Comparison of ENCODE assay signal across 8 mouse cellular contexts in the genomic region with DNA sequence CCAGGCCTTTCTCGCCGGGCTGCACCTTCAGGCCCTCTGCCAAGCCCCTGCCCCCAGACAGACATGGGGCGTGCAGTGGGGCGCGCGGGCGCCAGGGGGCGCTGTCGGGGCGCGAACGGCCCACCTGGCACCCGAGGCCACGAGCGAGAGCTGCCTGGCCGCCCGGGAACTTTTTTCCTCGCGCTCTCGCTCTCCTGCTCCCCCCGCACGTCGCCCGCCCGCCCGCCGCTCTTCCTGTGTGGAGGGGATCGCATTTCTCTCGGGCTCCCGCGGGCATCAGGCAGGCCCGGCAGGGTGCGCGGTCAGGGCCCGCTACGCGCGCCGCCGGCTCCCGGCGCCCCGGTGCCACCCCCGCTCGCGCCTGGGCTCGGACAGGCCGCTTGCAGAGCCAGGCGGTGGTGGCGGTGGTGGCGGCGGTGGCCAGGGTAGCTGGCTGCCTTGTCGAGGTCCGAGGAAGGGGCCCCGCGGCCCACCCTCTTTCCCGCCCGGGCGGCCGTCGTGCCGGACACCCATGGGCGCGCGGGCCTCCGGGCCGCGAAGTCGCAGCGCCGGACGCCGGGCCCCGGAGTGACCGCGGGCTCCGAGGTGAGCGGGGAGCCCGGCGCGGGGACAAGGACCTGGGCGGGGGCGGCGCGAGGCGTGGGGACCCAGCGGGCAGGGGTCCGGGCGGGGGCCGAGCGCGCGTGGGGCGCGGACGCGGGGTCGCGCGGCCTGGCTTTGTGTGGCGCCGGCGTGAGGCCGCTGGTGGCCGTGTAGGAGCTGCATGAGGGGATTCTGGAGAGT. TPM values are rescaled to one million over a fixed set of nuclear protein-coding genes. Genes with fewer than 3 reads are reported as not detected.
DNase-seq lines count a peak whose midpoint lies in the region; ATAC-seq and TF ChIP-seq lines count a peak whose summit lies in the region.

Gene Rai1 (plus strand): TSS at position 204 of the 783 bp plus-strand sequence.

- peak within 1 kb of the TSS; percentile 82 for H3K4me3 ChIP-seq in E14TG2a.4 (replicated peaks; ENCODE audit: low read length)
- peak within 1 kb of the TSS; percentile 84 for H3K4me3 ChIP-seq in cerebellum, adult 2 months (replicated peaks; ENCODE audit: insufficient read depth, low read depth, low read length)
- peak within 1 kb of the TSS; percentile 97 for H3K4me3 ChIP-seq in forebrain, postnatal 0 days (ENCODE audit: low read depth, low read length)
- H3K4me3 ChIP-seq in layer of hippocampus, adult 2 months = peak within 1 kb of the TSS; percentile 90
- peak within 1 kb of the TSS; percentile 99 for H3K4me3 ChIP-seq in lung, embryonic 14.5 days (ENCODE audit: low read depth, low read length)

- H3K36me3 ChIP-seq in E14TG2a.4 (ENCODE audit: insufficient read depth, low read length) = no peaks in the 10 kb centered on the region
- H3K36me3 ChIP-seq in forebrain, postnatal 0 days (ENCODE audit: insufficient read depth) = no peaks in the 10 kb centered on the region
- no peaks in the 10 kb centered on the region for H3K36me3 ChIP-seq in lung, embryonic 14.5 days (ENCODE audit: insufficient read depth)

- H3K9ac ChIP-seq in forebrain, postnatal 0 days = peak within 1 kb of the TSS; percentile 97
- H3K9ac ChIP-seq in lung, embryonic 14.5 days = peak within 1 kb of the TSS; percentile 100

- TF ChIP-seq POLR2A in cerebellum, adult 2 months (IDR thresholded peaks at IDR 0.05; ENCODE audit: borderline replicate concordance, insufficient read depth, low read length) = no peak

- peak; percentile 93 to 96 for DNase-seq in cerebellum, adult 2 months
- DNase-seq in forebrain, postnatal 0 days = peak; percentile 93
- peak; percentile 94 to 97 for DNase-seq in heart, postnatal 36 days
- DNase-seq in layer of hippocampus, adult 2 months (ENCODE audit: low spot score in 2 of 2) = peak; percentile 83 to 96
- DNase-seq in lung, embryonic 14.5 days = peak; percentile 95
- DNase-seq in thymus, adult 18-20 months = peak; percentile 87 to 88

- 1% methylated on average over 99 of the region's 105 CpGs for WGBS in cerebellum, adult 2 months
- WGBS in forebrain, postnatal 0 days = 2% methylated on average over 89 of the region's 105 CpGs
- WGBS in lung, embryonic 14.5 days = under 1% methylated on average over 94 of the region's 105 CpGs

- H3K27ac ChIP-seq in cerebellum, adult 2 months (ENCODE audit: insufficient read depth, low read length) = peak within 1 kb of the TSS; percentile 96
- peak within 1 kb of the TSS; percentile 98 for H3K27ac ChIP-seq in forebrain, postnatal 0 days (ENCODE audit: low read depth, low read length)
- peak within 1 kb of the TSS; percentile 98 for H3K27ac ChIP-seq in layer of hippocampus, adult 2 months
- peak within 1 kb of the TSS; percentile 99 for H3K27ac ChIP-seq in lung, embryonic 14.5 days (ENCODE audit: low read depth)

- H3K27me3 ChIP-seq in E14TG2a.4 (ENCODE audit: insufficient read depth, low read length) = peaks cover 81% of the 10 kb centered on the region
- no peaks in the 10 kb centered on the region for H3K27me3 ChIP-seq in cerebellum, adult 2 months (ENCODE audit: control insufficient read depth, insufficient read depth, low read length)
- no peaks in the 10 kb centered on the region for H3K27me3 ChIP-seq in forebrain, postnatal 0 days (ENCODE audit: insufficient read depth, low read length)
- no peaks in the 10 kb centered on the region for H3K27me3 ChIP-seq in lung, embryonic 14.5 days (ENCODE audit: insufficient read depth, low read length)

- H3K9me3 ChIP-seq in E14TG2a.4 (ENCODE audit: low read length) = no peaks in the 10 kb centered on the region
- H3K9me3 ChIP-seq in forebrain, postnatal 0 days (ENCODE audit: low read length) = no peaks in the 10 kb centered on the region
- no peaks in the 10 kb centered on the region for H3K9me3 ChIP-seq in lung, embryonic 14.5 days (ENCODE audit: low read depth, low read length)

- ATAC-seq in forebrain, postnatal 0 days = peak; percentile 87
- ATAC-seq in lung, embryonic 14.5 days (ENCODE audit: insufficient read depth) = peak; percentile 64
- ATAC-seq in neutrophil, adult 5-6 weeks (ENCODE audit: extremely low read depth, insufficient number of reproducible peaks, low FRiP score, poor library complexity, severe bottlenecking) = peak; percentile 72

- no peak; the same call in 1 of the 2 replicates for TF ChIP-seq CTCF in E14TG2a.4 (conservative IDR thresholded peaks at IDR 0.05; ENCODE audit: low read length)
- TF ChIP-seq CTCF in cerebellum, adult 2 months (IDR thresholded peaks at IDR 0.05; ENCODE audit: borderline replicate concordance, insufficient read depth, low read depth, low read length) = peak; percentile 76
- peak; percentile 98 for TF ChIP-seq CTCF in forebrain, postnatal 0 days (IDR thresholded peaks at IDR 0.05; ENCODE audit: low read depth)
- TF ChIP-seq CTCF in layer of hippocampus, adult 2 months (conservative IDR thresholded peaks at IDR 0.05) = peak; percentile 99
- TF ChIP-seq CTCF in lung, embryonic 14.5 days (IDR thresholded peaks at IDR 0.05; ENCODE audit: low read depth) = peak; percentile 78

- H3K4me1 ChIP-seq in E14TG2a.4 (replicated peaks; ENCODE audit: low read depth, low read length) = peaks cover 74% of the 10 kb centered on the region
- peaks cover 28% of the 10 kb centered on the region for H3K4me1 ChIP-seq in cerebellum, adult 2 months (ENCODE audit: control insufficient read depth, insufficient read depth, low read length)
- peaks cover 9% of the 10 kb centered on the region for H3K4me1 ChIP-seq in forebrain, postnatal 0 days (ENCODE audit: insufficient read depth)
- peaks cover 30% of the 10 kb centered on the region for H3K4me1 ChIP-seq in lung, embryonic 14.5 days (ENCODE audit: insufficient read depth)

- intact Hi-C loops in heart, postnatal 36 days (cut with DNase I) = loop anchor here (1.0 to 5.0 kb wide), 5 partner anchors 78 to 308 kb away; partner anchors contain the start of genes Drc3 and Tom1l2

- H3K4me2 ChIP-seq in forebrain, postnatal 0 days (ENCODE audit: low read depth) = peak within 1 kb of the TSS; percentile 81
- peak within 1 kb of the TSS; percentile 91 for H3K4me2 ChIP-seq in lung, embryonic 14.5 days

RNA-seq across cellular contexts. Expression of gene Rai1, which starts in this region (rescaled TPM):
- 39.3 and 42.5 TPM in 2 replicates for polyA plus RNA-seq in cerebellum, adult 2 months (2012; rRNA removed)
- total RNA-seq in forebrain, postnatal 0 days (2014; rRNA removed) = 50.9 and 60.7 TPM in 2 replicates
- 16.6 and 21.2 TPM in 2 replicates for polyA plus RNA-seq in forebrain, postnatal 0 days (2015; fragmentation: Nextera tagmentation; extraction: Ambion mirVana)
- total RNA-seq in heart, postnatal 36 days (2021) = 10 to 100 TPM; 24.2 to 24.5 TPM
- total RNA-seq in layer of hippocampus, adult 2 months (2021) = 10 to 100 TPM; 78.1 to 89.7 TPM
- polyA plus RNA-seq in lung, embryonic 14.5 days (2014; fragmentation: Nextera tagmentation; extraction: Ambion mirVana) = 31.8 and 37.8 TPM in 2 replicates
- total RNA-seq in neutrophil, adult 5-6 weeks (2017) = 13.4 and 14.9 TPM in 2 replicates

Comparison
In these comparisons a context has a peak if more than half of its experiments do, and no peak if none do; other contexts are left out.
1. Peak in every context shown above with its lines: DNase-seq, ATAC-seq, H3K4me3 ChIP-seq and H3K27ac ChIP-seq.